Mouse (Mus musculus): ENCODE measurements around the gene Akap12.

The Akap12 gene

DNA sequence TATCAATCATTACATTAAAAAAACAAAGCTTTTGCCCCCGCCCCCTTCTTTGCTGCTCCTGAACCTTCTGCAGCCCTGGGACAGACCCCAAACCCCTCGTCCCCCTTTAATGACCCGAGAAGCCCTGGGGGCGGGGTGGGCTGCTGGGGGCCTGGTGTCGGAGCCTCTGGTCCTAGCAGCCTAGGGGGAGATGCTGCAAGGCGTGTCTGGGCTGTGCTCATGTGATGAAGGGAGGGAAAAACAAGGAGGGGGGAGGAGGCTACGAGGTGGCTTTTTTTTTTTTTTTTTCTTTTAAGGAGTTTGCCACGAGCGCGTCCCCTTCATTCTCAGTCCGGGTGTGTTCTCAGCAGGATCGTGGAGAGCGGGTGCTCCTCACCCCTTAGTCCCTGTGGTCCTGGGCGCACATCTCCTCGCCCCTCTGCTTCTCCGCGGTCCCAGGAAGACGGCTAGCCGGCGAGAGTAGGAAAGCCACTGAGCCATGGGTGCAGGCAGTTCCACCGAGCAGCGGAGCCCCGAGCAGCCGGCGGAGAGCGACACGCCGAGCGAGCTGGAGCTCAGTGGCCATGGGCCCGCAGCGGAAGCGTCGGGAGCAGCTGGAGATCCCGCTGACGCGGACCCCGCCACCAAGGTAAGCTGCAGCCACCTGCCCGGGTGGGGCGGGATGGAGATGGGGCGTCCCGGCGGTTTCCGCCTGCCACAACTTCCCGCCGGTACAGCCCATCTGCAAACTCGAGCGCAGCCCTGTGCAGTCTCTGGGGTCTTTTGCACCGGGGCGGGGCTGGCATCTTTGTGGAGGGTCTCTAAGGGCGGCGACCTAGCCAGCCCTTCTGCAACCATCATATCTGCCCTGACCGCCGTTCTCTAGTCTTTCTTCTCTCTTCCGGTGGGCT, at the start of gene Akap12:
Gene Akap12 (plus strand): TSS at position 340 of the 890 bp plus-strand sequence.
- DNase-seq (ENCODE audit: extremely low spot score, low read depth, low spot score) = no peak

DNA sequence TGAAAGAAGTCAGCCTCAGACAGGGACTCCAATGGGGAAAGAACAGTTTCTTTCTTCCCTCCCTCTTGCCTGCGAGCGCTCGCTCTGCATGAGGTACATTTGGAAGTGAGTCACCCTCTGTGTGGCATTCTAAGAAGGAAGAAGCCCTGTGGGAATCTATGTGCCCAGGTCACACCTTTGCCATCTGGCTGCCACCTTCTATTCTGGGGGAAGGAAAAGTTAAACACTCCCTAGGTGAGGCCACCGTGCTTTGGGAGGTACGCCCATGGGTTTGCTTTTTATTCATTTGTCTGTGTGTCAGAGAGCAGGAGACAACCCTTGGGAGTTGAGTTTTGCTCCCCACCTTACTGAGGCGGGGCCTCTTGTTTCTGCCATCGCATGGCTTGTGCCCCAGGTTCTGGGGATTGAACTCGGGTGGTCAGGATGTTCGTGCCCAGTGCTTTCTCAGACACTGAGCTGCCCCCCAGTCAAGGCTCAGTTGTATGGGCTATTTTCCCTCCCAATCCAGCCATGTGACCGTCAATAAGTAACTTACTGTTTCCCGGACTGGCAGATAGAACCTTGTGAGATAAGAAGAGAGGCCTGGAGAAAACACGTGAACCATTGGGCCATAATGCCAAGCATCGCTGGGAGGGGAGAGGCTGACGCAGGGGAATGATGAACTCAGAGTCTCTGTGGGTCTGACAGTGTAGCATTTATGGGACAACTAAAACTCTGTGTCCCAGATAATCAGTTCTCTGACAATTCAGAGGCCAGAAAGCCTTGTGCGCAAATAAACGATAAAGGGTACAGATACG, 35.4 kb upstream of the Akap12 start:
- DNase-seq (ENCODE audit: extremely low spot score, low read depth, low spot score) = no peak

DNA sequence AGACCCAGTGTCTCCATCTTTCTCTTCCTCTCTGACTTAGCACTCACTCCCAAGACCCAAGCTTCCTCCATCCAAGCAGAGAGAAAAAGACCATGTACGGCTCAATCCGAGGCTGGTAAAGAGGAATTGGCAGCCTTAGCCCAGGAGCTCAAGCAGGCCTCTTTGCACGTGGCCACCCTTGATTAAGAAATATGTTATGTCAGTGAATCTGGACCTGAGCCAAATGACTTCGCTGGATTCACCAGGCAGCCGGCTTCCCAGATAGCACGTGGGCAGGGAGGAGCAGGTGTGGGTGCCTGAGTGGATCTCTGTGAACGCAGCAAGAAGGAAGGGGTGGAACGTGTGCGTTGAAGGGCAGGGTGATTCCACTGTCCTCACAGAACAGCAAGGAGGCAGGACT, 33.1 kb upstream of the Akap12 start:
- no peak for DNase-seq (ENCODE audit: extremely low spot score, low read depth, low spot score)

DNA sequence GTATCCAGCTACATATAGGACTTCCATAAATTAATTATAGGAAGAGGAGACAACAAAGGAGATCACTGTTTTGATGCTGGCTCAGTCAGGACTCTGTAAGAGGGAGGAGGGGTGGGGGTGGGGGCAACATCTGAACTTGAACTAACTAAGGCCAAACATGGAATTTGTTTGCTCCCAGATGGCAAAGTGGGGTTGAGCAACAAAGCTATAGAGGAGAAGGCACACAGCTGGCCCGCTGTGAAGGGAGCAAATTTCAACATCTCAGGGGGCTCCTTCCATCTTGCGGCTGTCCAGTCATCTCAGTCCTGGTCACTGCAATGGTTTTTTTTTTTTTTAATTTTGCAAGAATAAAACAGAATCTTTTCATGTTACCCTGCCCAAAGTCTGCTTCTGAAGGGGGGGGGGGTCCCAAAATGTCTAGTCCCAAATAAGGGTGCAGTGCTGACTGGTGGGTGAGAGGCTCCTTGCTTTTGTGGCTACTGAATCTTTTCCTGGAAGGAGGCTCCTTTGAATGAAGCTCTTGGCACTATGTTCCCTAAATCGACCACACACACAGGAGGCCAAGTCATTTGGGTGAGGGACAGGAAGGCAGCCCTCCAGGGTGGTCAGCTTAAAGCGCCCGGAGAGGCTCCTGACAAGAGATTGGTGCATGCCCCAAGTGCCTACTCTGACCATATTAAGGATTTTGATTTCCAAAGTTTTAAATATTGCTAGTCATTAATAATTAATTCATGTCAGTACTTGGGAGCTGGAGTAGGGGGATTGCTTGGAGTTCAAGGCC, 26.2 kb upstream of the Akap12 start:
- no peak for DNase-seq (ENCODE audit: extremely low spot score, low read depth, low spot score)

DNA sequence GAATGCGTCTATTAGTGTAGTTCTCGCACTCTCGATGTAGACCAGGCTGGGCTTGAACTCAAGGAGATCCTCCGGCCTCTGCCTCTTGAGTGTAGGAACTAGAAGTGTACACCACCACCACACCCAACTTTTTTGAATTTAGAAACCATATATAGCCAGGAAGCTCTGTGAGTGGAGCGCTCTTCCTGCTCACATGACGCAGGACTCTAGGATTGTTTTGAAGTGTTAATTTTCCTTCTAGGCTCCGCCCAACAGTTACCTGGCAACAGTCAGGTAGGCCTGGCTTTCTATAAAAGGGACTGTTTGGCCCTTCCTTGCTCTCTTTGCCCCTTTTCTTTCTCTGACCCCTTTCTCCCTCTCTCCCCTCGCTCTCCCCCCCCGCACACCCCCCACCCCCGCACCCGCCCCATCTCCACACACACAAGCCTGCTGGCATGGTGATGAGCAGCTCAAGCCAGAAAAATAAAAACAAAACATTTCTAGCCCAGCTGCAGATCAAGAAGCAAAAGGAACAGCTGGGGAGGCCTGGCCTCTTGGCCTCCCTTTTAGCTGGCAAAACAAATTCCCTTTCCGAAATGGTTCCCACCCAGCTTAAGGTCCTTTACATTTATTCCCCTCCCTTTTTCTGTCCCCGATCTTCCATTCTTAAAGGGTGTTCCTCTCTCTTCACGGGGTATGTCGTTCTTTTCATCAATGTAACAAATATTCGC, 22.4 kb upstream of the Akap12 start:
- no peak for DNase-seq (ENCODE audit: extremely low spot score, low read depth, low spot score)

DNA sequence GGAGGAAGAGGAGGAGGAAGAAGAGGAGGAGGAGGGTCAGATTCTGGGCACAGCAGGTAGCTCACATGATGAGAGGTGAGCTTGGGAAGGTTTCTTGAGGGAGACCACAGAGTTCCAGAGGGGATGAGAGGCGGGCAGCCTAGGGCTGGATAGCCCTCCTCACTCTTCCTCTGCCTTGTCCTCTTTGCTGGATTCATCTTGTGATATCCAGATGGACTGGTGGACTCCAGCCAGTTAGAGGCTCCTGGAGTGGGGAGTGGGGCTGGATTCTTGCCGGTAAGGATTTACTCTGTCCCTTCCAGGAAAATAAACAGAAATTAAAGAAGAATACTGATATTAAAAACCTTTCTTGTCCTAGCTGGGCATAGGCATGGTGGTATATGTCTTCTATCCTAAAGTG, 20.4 kb upstream of the Akap12 start:
- no peak for DNase-seq (ENCODE audit: extremely low spot score, low read depth, low spot score)

DNA sequence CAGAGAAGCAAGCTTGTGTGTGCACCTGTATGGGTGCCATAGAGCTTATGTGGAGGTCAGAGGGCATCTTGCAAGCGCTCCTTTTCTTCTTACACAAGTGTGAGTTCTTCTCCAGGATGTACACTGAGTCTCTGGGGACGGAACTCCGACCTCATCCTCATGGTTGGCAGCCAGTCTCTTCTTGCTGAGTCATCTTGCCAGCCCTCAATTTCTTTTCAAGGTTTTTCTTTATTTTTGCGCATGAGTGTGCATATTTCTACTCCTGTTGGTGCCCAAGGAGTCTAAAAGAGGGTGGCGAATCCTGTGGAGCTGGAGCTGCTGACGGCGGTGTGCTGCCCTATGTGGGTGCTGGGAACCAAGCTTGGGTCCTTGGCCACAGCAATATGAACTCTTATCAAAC, 19.8 kb upstream of the Akap12 start:
- DNase-seq (ENCODE audit: extremely low spot score, low read depth, low spot score) = no peak

DNA sequence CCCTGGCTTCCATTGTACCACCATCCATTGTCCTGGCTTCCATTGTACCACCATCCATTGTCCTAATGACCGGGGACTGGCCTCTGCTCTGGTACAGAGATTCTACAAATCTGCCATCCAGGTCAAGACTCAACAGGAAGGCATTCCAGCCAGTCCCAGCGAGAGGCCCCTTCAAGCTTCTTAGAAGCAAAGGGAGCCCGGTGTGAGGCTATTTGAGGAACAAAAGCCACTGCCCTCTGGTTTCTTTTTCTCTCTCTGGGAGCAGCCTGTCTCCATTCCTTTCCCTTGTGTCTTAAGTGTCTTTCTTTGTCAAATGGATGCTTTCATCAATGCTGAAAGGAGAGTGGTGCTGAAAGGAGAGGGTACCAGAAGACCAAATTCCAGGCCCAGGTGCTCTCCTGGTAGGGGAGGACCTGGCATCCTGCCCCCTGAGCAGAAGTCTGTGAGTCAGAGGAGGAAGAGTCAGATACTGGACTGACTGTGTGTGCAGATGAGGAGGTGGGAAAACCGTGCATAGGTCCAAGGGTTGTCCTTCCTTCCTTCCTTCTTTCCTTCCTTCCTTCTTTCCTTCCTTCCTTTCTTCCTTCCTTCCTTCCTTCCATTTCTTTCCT, 16.8 kb upstream of the Akap12 start:
- DNase-seq (ENCODE audit: extremely low spot score, low read depth, low spot score) = no peak

DNA sequence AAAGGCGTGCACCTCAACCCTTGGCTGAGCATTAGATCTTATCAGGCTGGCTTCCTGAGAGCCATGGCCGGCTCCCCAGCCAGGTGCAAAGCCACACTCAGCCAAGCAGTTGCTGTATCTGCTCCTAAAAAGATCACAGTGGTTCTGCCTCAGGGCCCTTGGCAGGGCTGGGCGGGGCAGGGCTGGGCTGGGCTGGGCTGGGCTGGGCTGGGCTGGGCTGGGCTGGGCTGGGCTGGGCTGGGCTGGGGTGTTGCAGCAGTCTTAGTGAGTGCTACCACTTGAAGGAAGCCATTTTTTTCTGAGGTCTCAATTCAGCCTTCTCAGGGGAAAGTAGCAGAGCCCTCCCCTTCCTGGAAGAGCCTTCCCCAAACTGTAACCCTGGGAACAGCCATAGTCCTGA, 15.5 kb upstream of the Akap12 start:
- DNase-seq (ENCODE audit: extremely low spot score, low read depth, low spot score) = no peak

DNA sequence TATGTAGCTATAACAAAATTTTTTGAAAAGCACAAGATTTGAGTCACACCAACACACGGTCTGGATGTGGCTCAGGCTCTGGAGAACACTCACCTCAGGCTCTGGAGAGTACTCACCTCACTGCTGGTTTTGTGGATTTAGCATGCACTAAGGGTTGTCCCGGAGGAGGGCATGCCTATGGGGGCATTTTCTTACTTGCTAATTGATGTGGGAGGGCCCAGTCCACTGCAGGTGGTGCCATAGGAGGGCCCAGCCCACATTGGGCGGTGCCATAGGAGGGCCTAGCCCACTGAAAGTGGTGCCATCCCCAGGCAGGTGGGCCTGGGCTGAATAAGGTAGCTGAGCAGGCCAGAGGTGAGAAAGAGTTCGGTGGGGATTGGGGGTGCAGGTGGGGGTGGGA, 12.6 kb upstream of the Akap12 start:
- no peak for DNase-seq (ENCODE audit: extremely low spot score, low read depth, low spot score)

DNA sequence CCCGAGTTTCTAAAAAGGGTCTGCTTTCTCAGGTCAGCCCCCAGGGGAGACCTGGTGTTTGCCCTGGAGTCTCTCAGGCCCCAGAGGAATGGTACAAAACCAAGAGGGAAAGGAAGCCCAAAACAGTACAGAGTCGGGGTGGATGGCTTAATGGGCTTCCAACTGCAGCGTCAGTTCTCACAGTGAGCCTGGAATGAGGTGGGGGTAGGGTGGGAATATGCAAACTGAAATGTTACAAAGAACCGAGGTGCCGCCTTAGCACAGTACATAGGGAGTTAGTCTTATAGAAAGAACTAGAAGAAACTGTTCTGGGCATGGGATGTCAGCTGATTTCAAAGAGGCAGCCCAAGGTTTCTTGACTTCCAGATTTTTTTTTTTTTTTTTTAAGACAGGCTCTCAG, 11.7 kb upstream of the Akap12 start:
- no peak for DNase-seq (ENCODE audit: extremely low spot score, low read depth, low spot score)

DNA sequence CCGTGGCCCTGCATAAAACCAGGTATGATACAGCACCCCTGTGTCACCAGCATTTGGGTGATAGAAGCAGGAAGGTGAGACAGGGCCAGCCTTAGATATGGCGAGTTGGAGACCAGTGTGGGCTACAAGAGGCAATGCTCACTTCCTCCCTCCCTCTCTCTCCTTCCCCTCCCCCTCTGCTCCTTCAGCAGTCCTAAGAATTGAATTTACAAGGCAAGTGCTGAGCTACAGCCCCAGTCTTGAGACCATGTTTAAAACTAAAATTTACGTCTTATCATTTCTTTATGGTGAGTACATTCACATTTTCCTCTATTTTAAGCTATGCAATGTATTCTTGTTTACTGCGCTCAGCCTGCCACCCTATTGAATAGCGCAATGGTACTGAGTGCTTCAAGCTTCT, 5.3 kb upstream of the Akap12 start:
- no peak for DNase-seq (ENCODE audit: extremely low spot score, low read depth, low spot score)

DNA sequence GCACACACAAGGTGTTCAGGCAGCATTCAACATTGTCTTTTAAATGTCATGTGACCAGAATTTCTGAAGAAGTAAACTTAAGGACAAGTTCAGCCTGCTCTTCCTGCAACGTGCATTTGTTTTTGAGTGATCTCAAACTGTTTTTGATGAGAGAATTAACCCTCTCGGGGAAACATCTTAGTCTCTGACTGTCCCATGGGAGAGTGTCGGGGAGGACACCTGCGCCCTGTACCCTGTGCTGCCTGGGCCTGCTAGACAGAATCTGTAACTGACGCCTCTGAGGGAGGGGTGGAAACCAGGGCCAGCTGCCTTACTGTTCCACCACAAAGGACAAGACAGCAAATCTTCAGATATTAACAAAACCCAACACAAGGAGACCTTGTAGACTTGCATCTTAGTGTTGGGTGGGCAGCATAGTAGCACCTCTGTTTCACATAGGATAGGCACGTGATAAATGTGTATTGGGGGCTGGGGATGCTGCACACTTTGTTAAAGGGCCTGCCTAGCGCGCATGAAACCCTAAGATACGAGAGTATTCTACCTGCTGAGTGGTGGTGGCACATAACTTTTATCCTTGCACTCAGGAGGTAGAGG, 4.7 kb upstream of the Akap12 start:
- no peak for DNase-seq (ENCODE audit: extremely low spot score, low read depth, low spot score)

DNA sequence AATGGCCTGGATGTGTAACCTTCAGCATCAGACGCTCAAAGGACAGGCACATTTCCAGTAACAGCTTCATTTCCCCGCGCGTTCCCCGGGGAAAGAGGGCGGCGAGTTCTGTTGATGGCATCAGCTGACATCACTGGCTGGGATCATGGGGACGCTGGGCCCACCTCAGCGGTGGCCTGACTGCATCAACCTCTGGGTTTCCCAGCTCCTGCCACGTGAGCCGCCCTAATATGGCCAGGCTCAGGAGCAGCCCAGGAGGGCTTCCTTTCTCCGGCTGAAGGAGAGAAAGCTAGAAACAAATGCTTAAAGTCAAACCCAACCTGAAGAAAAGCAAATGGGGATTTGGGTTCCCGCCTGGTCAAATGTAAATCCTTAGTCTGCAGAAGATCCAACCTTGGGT, 539 bp upstream of the Akap12 start:
- no peak for DNase-seq (ENCODE audit: extremely low spot score, low read depth, low spot score)

DNA sequence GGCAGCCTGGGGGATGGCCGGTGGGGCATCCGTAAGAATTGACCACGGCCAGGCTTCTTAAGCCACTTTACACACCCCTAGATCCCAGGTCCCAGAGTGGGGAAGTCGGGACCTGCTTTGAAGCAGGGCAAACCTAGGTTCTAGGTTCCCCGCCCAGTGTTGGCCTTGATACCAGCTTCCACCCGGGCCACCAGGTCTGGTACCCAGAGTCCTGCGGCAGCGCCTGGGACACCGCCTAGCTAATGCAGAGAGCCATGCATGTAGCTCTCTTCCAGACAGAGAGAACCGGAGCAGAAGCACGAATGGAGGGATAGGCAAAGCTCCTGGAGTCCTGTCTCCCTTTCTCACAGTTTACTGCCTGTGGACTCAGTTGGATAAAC, 741 bp downstream of the Akap12 start:
- DNase-seq (ENCODE audit: extremely low spot score, low read depth, low spot score) = no peak

DNA sequence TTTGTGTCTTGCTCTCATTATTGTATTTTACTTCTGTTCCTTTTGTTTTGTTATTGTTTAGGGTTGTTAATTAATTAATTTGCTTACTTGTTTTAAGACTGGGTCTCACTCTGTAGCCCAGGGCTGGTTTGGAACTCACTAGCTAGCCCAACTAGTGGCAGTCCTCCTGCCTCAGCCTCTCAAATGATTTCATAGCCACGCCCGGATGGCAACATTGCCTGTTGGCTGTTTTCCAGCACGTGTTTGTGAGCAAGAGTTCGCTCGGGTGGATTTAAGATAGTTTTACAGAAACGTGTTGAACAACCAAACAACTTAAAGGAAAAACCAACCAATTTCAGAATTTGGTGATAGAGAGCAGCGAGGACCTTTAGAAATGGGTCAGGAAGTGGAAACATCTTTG, 1.3 kb downstream of the Akap12 start:
- DNase-seq (ENCODE audit: extremely low spot score, low read depth, low spot score) = no peak

DNA sequence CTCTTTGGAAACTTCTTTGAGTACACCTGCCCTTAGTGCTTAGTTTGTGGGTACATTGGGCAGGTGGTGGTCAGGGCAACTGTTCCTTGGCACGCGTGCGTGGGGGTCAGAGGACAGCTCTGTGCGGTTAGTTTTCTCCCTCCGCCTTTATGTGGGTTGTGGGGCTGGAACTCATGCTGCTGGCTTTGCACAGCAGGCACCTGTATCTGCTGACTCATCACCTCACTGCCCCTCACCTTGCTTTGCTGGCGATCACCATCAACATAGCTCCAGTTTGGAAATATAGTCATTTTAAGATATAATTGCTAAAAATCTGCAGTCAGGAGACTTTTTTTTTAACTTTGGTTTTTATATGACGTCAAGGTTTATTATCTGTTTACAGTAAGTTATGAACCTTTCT, 2.0 kb downstream of the Akap12 start:
- no peak for DNase-seq (ENCODE audit: extremely low spot score, low read depth, low spot score)

DNA sequence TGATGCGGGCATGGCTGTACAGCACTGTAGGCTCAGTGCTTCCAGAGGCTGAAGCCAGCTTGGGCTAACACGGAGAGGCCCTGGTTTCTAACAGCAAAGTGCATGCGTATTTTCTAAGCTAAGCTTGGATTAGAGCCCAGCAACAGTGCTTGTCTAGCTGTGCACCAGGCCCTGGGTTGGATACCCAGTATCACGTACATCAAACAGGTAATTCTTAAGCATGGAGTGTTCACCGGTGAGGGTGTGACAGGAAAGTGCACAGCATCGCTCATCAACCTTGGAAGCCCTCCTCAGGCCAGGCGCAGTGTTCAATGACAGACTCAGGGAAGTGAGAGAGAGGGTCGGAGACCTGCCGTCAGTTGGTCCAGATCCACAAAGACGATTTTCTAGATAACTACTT, 9.4 kb downstream of the Akap12 start:
- DNase-seq (ENCODE audit: extremely low spot score, low read depth, low spot score) = no peak

DNA sequence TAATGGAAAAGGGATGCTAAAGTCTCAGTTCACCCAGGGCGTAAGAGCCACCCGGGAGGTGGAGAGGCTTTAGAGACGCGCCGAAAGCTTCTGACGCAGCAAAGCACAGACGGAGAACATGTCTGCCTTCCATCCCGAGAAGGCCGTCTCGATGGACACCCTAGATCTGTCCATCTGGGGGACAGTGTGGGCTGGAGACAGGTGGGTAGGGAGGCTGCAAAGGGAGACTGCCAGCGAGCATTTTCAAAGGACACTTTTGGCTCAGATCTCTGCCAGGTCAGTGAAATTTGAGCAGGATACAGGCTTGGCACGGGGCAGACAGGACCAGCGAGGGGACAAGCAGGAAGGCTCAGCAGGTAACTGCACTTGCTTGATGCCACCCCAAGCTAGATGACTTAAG, 9.9 kb downstream of the Akap12 start:
- DNase-seq (ENCODE audit: extremely low spot score, low read depth, low spot score) = no peak

DNA sequence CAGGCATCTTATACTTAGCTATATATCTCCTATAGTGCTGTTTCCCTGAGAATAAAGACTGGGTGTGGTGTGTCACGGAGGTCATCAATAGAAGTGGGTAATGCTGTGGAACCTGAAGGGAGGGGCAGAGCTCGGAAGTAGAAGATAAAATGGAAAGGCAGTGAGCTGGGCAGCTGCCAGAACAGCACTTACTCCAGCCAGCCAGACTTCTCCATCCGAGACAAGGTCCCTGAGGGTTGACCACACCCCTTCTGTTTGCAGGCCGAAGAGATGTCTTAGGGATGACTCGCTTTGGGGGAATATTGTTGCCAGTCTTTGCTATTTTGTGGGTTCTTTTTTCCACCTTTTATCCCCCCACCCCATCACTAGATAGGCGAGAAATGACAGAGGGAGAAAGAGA, 11.9 kb downstream of the Akap12 start:
- no peak for DNase-seq (ENCODE audit: extremely low spot score, low read depth, low spot score)
